Mouse (Mus musculus): ENCODE results near the gene Cdk17. TPM values are rescaled to one million over a fixed set of nuclear protein-coding genes. Genes with fewer than 3 reads are reported as not detected.
"Not testable (repeated sequence)": the region's sequence is repeated elsewhere in the genome, so short reads cannot be mapped to it uniquely, and the experiment has no call there.

Gene Cdk17
- polyA plus RNA-seq, 1 experiment from 2014 or later = 41.2 TPM

GRCm38 (mm10) chr10:93143986-93144314 is 16.7 kb upstream of the Cdk17 start:
- Histone ChIP-seq H3K4me1 (peaks cover 10% of the 10 kb centered on the region; the same call in 1 of the 2 replicates), H3K9ac (replicated peaks) (no peak overlapping the region), H3K36me3 (no peaks in the 10 kb centered on the region), H3K9me3 (replicated peaks) (no peaks in the 10 kb centered on the region), H3K4me2 (no peak overlapping the region), H3K4me3 (replicated peaks) (no peak overlapping the region), H3K27ac (replicated peaks) (no peak overlapping the region), H3K27me3 (replicated peaks) (no peaks in the 10 kb centered on the region)
- WGBS = 80% methylated on average over 6 of the region's 6 CpGs
- no peak for ATAC-seq (ENCODE audit: low FRiP score)

GRCm38 (mm10) chr10:93144579-93144978 is 16.1 kb upstream of the Cdk17 start:
- no peaks in the 10 kb centered on the region for H3K9me3 ChIP-seq (replicated peaks)
- no peaks in the 10 kb centered on the region for H3K36me3 ChIP-seq
- H3K27me3 ChIP-seq (replicated peaks) = no peaks in the 10 kb centered on the region
- 79% methylated on average over 1 of the region's 1 CpGs for WGBS
- no peak overlapping the region for H3K27ac ChIP-seq (replicated peaks)
- H3K4me2 ChIP-seq = no peak overlapping the region
- no peak for ATAC-seq (ENCODE audit: low FRiP score)
- H3K9ac ChIP-seq (replicated peaks) = no peak overlapping the region
- H3K4me1 ChIP-seq = peaks cover 10% of the 10 kb centered on the region; the same call in 1 of the 2 replicates
- H3K4me3 ChIP-seq (replicated peaks) = no peak overlapping the region

- H3K4me2 ChIP-seq = no peak overlapping the region
- H3K36me3 ChIP-seq = no peaks in the 10 kb centered on the region
- no peaks in the 10 kb centered on the region for H3K27me3 ChIP-seq (replicated peaks)
- 89% methylated on average over 10 of the region's 10 CpGs for WGBS
- H3K9ac ChIP-seq (replicated peaks) = no peak overlapping the region
- no peak overlapping the region for H3K27ac ChIP-seq (replicated peaks)
- H3K4me3 ChIP-seq (replicated peaks) = no peak overlapping the region
- H3K9me3 ChIP-seq (replicated peaks) = no peaks in the 10 kb centered on the region
- ATAC-seq (ENCODE audit: low FRiP score) = no peak
- peaks cover 10% of the 10 kb centered on the region; the same call in 1 of the 2 replicates for H3K4me1 ChIP-seq
Measured at GRCm38 (mm10) chr10:93145088-93145487, 15.6 kb upstream of the Cdk17 start.

- ATAC-seq (ENCODE audit: low FRiP score) = no peak
- 88% methylated on average over 4 of the region's 4 CpGs for WGBS
- H3K4me1 ChIP-seq = peaks cover 10% of the 10 kb centered on the region; the same call in 1 of the 2 replicates
- H3K27ac ChIP-seq (replicated peaks) = no peak overlapping the region
- no peak overlapping the region for H3K9ac ChIP-seq (replicated peaks)
- H3K9me3 ChIP-seq (replicated peaks) = no peaks in the 10 kb centered on the region
- H3K27me3 ChIP-seq (replicated peaks) = no peaks in the 10 kb centered on the region
- no peaks in the 10 kb centered on the region for H3K36me3 ChIP-seq
- H3K4me2 ChIP-seq = no peak overlapping the region
- no peak overlapping the region for H3K4me3 ChIP-seq (replicated peaks)
Measured at GRCm38 (mm10) chr10:93146601-93147000, 14.1 kb upstream of the Cdk17 start.

- Histone ChIP-seq H3K4me1 (peaks cover 8% of the 10 kb centered on the region; the same call in 1 of the 2 replicates), H3K4me3 (replicated peaks) (no peak overlapping the region), H3K27me3 (replicated peaks) (no peaks in the 10 kb centered on the region), H3K9ac (replicated peaks) (no peak overlapping the region), H3K4me2 (no peak overlapping the region), H3K36me3 (no peaks in the 10 kb centered on the region), H3K27ac (replicated peaks) (no peak overlapping the region), H3K9me3 (replicated peaks) (no peaks in the 10 kb centered on the region)
- 92% methylated on average over 6 of the region's 6 CpGs for WGBS
- ATAC-seq (ENCODE audit: low FRiP score) = no peak
Measured at GRCm38 (mm10) chr10:93147691-93148090, 13.0 kb upstream of the Cdk17 start.

- no peaks in the 10 kb centered on the region for H3K9me3 ChIP-seq (replicated peaks)
- H3K36me3 ChIP-seq = no peaks in the 10 kb centered on the region
- no peaks in the 10 kb centered on the region for H3K4me1 ChIP-seq
- no peaks in the 10 kb centered on the region for H3K27me3 ChIP-seq (replicated peaks)
- no peak for ATAC-seq (ENCODE audit: low FRiP score)
- H3K4me3 ChIP-seq (replicated peaks) = no peak overlapping the region
- H3K4me2 ChIP-seq = no peak overlapping the region
- 39% methylated on average over 1 of the region's 2 CpGs for WGBS
- H3K9ac ChIP-seq (replicated peaks) = no peak overlapping the region
- no peak overlapping the region for H3K27ac ChIP-seq (replicated peaks)
Measured at GRCm38 (mm10) chr10:93149597-93149996, 11.1 kb upstream of the Cdk17 start.

- Histone ChIP-seq H3K36me3 (no peaks in the 10 kb centered on the region), H3K9ac (replicated peaks) (no peak overlapping the region), H3K4me2 (no peak overlapping the region), H3K27me3 (replicated peaks) (no peaks in the 10 kb centered on the region), H3K9me3 (replicated peaks) (no peaks in the 10 kb centered on the region), H3K27ac (replicated peaks) (no peak overlapping the region), H3K4me1 (no peaks in the 10 kb centered on the region), H3K4me3 (replicated peaks) (no peak overlapping the region)
- whole genome bisulfite sequencing = 80% methylated on average over 6 of the region's 6 CpGs
- ATAC-seq (ENCODE audit: low FRiP score) = no peak
Measured at GRCm38 (mm10) chr10:93151775-93152174, 8.9 kb upstream of the Cdk17 start.

GRCm38 (mm10) chr10:93152698-93153097 is 8.0 kb upstream of the Cdk17 start:
- H3K4me1 ChIP-seq = no peaks in the 10 kb centered on the region
- H3K4me2 ChIP-seq = no peak overlapping the region
- ATAC-seq (ENCODE audit: low FRiP score) = no peak
- WGBS = 88% methylated on average over 5 of the region's 5 CpGs
- H3K9ac ChIP-seq (replicated peaks) = no peak overlapping the region
- H3K9me3 ChIP-seq (replicated peaks) = no peaks in the 10 kb centered on the region
- no peak overlapping the region for H3K27ac ChIP-seq (replicated peaks)
- H3K27me3 ChIP-seq (replicated peaks) = no peaks in the 10 kb centered on the region
- no peaks in the 10 kb centered on the region for H3K36me3 ChIP-seq
- H3K4me3 ChIP-seq (replicated peaks) = no peak overlapping the region

GRCm38 (mm10) chr10:93153404-93153803 is 7.3 kb upstream of the Cdk17 start:
- WGBS = 93% methylated on average over 2 of the region's 2 CpGs
- not testable (repeated sequence) for H3K4me1 ChIP-seq

GRCm38 (mm10) chr10:93159651-93160496 is 801 bp upstream of the Cdk17 start:
- ATAC-seq (ENCODE audit: low FRiP score) = peak; percentile 64
- Histone ChIP-seq H3K4me3 (replicated peaks) (peak overlapping the region; percentile 97), H3K4me2 (peak overlapping the region; percentile 67), H3K27me3 (replicated peaks) (no peaks in the 10 kb centered on the region), H3K4me1 (peaks cover 22% of the 10 kb centered on the region), H3K36me3 (no peaks in the 10 kb centered on the region), H3K9me3 (replicated peaks) (no peaks in the 10 kb centered on the region), H3K27ac (replicated peaks) (peak overlapping the region; percentile 99), H3K9ac (replicated peaks) (no peak overlapping the region; the same call in 1 of the 2 replicates)
- WGBS = 26% methylated on average over 17 of the region's 17 CpGs

More at GRCm38 (mm10) chr10:93153404-93153803, 7.3 kb upstream of the Cdk17 start:
- not testable (repeated sequence) for H3K4me3 ChIP-seq (replicated peaks); H3K4me2 ChIP-seq; H3K9me3 ChIP-seq (replicated peaks); H3K36me3 ChIP-seq; H3K27ac ChIP-seq (replicated peaks); H3K9ac ChIP-seq (replicated peaks); ATAC-seq (ENCODE audit: low FRiP score); H3K27me3 ChIP-seq (replicated peaks)

GRCm38 (mm10) chr10:93160497-93160806 is 223 bp upstream of the Cdk17 start:
- peak; percentile 93 for ATAC-seq (ENCODE audit: low FRiP score)
- Histone ChIP-seq H3K4me3 (replicated peaks) (peak overlapping the region; percentile 97), H3K36me3 (no peaks in the 10 kb centered on the region), H3K27me3 (replicated peaks) (no peaks in the 10 kb centered on the region), H3K9ac (replicated peaks) (peak overlapping the region; percentile 100), H3K4me2 (peak overlapping the region; percentile 67), H3K27ac (replicated peaks) (peak overlapping the region; percentile 99), H3K4me1 (peaks cover 28% of the 10 kb centered on the region), H3K9me3 (replicated peaks) (no peaks in the 10 kb centered on the region)
- WGBS = 0% methylated on average over 26 of the region's 26 CpGs

GRCm38 (mm10) chr10:93161511-93162275 is 1.0 kb downstream of the Cdk17 start:
- Histone ChIP-seq H3K4me3 (replicated peaks) (peak overlapping the region; percentile 97), H3K9me3 (replicated peaks) (no peaks in the 10 kb centered on the region), H3K9ac (replicated peaks) (peak overlapping the region; percentile 100), H3K27ac (replicated peaks) (peak overlapping the region; percentile 99), H3K36me3 (no peaks in the 10 kb centered on the region), H3K4me2 (peak overlapping the region; percentile 67), H3K27me3 (replicated peaks) (no peaks in the 10 kb centered on the region), H3K4me1 (peaks cover 41% of the 10 kb centered on the region)
- ATAC-seq (ENCODE audit: low FRiP score) = peak; percentile 46; the same call in 1 of the 2 replicates
- WGBS = under 1% methylated on average over 27 of the region's 33 CpGs
